Mouse (Mus musculus) stomach, embryonic 15.5 days (tissue): ENCODE data around the gene Adam11. TPM values are rescaled to one million over a fixed set of nuclear protein-coding genes. Genes with fewer than 3 reads are reported as not detected.

ENCODE experiments used
- ATAC-seq: fragments of 200-750 bp; cut with Nextera tagmentation; 2 replicates; pipeline ENCODE4 v1.8.0; 2017; ENCODE audit warnings: low read depth, moderate number of reproducible peaks, moderate TSS enrichment; ENCODE audit not compliant: insufficient read depth, low FRiP score
- H3K27ac ChIP-seq: fragments of 300-500 bp; sonication (generic); 2 replicates; pipeline ENCODE4 v1.5.1; 2015; ENCODE audit warnings: mild to moderate bottlenecking, inconsistent platforms
- H3K27me3 ChIP-seq: fragments of 300-500 bp; sonication (generic); replicated peaks from 2 replicates; pipeline ENCODE4 v1.6.1; 2015; ENCODE audit warnings: inconsistent platforms
- H3K36me3 ChIP-seq: fragments of 300-500 bp; sonication (generic); 2 replicates; pipeline ENCODE4 v1.6.1; 2015; ENCODE audit warnings: inconsistent platforms
- H3K4me1 ChIP-seq: fragments of 300-500 bp; sonication (generic); 2 replicates; pipeline ENCODE4 v1.6.1; 2015; ENCODE audit warnings: inconsistent platforms
- H3K4me2 ChIP-seq: fragments of 300-500 bp; sonication (generic); 2 replicates; pipeline ENCODE4 v1.6.1; 2015; ENCODE audit warnings: mild to moderate bottlenecking, inconsistent platforms
- H3K4me3 ChIP-seq: fragments of 300-500 bp; sonication (generic); replicated peaks from 2 replicates; pipeline ENCODE4 v1.5.1; 2015; ENCODE audit warnings: inconsistent platforms
- H3K9ac ChIP-seq: fragments of 300-500 bp; sonication (generic); 2 replicates; pipeline ENCODE4 v1.6.1; 2015; ENCODE audit warnings: inconsistent platforms
- H3K9me3 ChIP-seq: fragments of 300-500 bp; sonication (generic); 2 replicates; pipeline ENCODE4 v1.6.1; 2016; ENCODE audit warnings: inconsistent platforms
- WGBS: fragments of 180-500 bp; shearing (Covaris S2); methylation state at CpG from one replicate; pipeline ENCODE4 v1.1.7; 2015; 5-methylcytosine and 5-hydroxymethylcytosine counted together
- polyA plus RNA-seq: library from polyadenylated mRNA; unstranded; fragments of >200 nt; fragmentation: Nextera tagmentation; extraction: Ambion mirVana; gene quantifications from 2 replicates; pipeline ENCODE4 v1.2.1, GENCODE M21; 2015

Adam11 gene
- polyA plus RNA-seq, 1 experiment from 2014 or later = 4.7 TPM

DNA sequence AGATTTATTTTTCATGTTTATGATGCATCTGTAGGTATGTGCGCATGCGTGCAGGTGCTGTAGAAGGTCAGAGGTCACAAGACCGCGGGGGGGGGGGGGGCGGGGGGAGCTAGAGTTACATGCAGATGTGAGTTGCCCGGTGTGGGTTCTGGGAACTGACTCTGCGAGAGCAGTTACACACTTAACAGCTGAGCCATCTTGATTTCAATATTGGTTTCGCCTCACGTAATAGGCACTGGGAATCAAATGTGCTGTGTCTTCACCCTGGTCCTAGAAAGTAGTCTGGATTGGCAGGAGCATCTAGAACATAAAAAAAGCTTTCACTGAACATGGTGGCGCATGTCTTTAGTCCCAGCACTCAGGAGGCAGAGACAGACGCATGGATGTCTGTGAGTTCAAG is 20.6 kb upstream of the Adam11 start:
- Histone ChIP-seq H3K4me3 (no peak overlapping the region), H3K27ac (no peak overlapping the region), H3K9me3 (no peaks in the 10 kb centered on the region), H3K9ac (no peak overlapping the region), H3K4me2 (no peak overlapping the region), H3K27me3 (no peaks in the 10 kb centered on the region), H3K36me3 (no peaks in the 10 kb centered on the region), H3K4me1 (peaks cover 11% of the 10 kb centered on the region)
- no peak for ATAC-seq
- WGBS = 56% methylated on average over 11 of the region's 11 CpGs

DNA sequence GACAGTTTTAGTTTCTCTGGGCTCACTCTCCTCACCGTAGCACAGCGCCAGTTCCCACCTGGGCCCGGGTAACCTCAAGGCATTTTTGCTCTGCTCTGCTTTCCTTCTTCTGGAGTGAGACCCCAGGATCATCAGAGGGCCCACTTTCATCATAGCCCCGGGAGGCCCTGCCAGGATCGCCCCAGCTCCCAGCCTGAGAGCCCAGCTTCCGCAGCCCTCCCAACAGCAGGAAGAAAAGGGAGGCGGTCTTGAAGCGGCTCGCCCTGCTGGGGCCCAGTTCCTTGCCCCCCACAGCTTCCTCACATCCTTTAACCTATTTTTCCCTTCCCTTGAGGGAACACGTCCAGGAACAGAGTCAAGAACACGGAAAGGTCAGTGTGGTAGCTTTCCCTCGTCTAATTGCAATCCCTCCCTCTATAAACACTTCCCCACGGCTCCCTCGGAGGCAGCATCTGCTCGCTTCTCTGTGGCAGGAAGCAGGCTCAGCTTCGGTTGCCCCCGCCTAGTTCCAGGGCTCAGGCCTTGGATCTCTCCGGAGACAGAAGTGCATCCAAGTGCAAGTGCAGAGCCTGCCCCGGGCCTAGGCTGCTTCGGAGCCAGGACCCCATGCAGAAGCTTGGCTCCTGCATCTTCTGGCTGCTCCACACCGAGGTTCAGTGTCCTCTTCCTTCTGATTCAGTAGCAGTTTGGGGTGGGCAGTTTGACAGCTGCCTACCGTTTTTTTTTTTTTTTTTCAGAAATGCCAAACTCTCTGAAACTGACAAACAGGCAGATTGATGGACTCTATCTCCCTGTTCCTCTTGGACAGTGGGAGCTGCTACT is 19.9 kb upstream of the Adam11 start:
- no peak overlapping the region; the same call in 1 of the 2 replicates for H3K27ac ChIP-seq
- no peak for ATAC-seq
- no peaks in the 10 kb centered on the region for H3K27me3 ChIP-seq
- H3K9ac ChIP-seq = no peak overlapping the region
- no peaks in the 10 kb centered on the region for H3K9me3 ChIP-seq
- H3K4me3 ChIP-seq = no peak overlapping the region
- WGBS = 17% methylated on average over 22 of the region's 22 CpGs
- no peaks in the 10 kb centered on the region for H3K36me3 ChIP-seq
- peaks cover 11% of the 10 kb centered on the region for H3K4me1 ChIP-seq
- peak overlapping the region; percentile 42 for H3K4me2 ChIP-seq

DNA sequence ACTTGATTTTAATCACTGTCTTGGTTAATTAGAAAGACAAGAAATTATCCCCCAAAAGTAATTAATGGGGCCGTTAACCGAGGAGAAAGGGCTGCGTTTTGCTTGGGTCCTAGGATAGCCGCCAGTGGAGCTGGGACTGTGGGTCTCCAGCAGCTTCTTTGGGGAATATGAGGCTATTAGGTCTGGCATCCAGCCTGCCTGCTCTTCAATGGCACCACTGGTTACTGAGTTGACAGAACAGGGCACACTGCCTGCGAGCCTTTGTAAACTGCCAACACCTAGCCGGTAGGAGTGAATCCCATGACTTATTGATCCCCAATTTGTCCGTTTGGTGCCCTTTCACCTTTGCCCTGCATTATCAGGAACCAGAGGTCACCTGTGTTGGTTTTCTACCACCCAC is 19.2 kb upstream of the Adam11 start:
- H3K27me3 ChIP-seq = no peaks in the 10 kb centered on the region
- no peaks in the 10 kb centered on the region for H3K9me3 ChIP-seq

GRCm38 (mm10) chr11:102742843-102743242 is 18.4 kb upstream of the Adam11 start:
- peaks cover 11% of the 10 kb centered on the region for H3K4me1 ChIP-seq
- H3K27me3 ChIP-seq = no peaks in the 10 kb centered on the region
- H3K9ac ChIP-seq = no peak overlapping the region
- no peak overlapping the region for H3K27ac ChIP-seq
- H3K36me3 ChIP-seq = no peaks in the 10 kb centered on the region
- no peak overlapping the region for H3K4me2 ChIP-seq
- no peak overlapping the region for H3K4me3 ChIP-seq
- WGBS = 72% methylated on average over 5 of the region's 5 CpGs
- H3K9me3 ChIP-seq = no peaks in the 10 kb centered on the region
- no peak for ATAC-seq

More for the DNA sequence above, 19.2 kb upstream of the Adam11 start:
- WGBS = 64% methylated on average over 7 of the region's 7 CpGs
- Histone ChIP-seq H3K4me3 (no peak overlapping the region), H3K4me1 (peaks cover 11% of the 10 kb centered on the region), H3K9ac (no peak overlapping the region), H3K27ac (no peak overlapping the region), H3K4me2 (no peak overlapping the region), H3K36me3 (no peaks in the 10 kb centered on the region)
- no peak for ATAC-seq

DNA sequence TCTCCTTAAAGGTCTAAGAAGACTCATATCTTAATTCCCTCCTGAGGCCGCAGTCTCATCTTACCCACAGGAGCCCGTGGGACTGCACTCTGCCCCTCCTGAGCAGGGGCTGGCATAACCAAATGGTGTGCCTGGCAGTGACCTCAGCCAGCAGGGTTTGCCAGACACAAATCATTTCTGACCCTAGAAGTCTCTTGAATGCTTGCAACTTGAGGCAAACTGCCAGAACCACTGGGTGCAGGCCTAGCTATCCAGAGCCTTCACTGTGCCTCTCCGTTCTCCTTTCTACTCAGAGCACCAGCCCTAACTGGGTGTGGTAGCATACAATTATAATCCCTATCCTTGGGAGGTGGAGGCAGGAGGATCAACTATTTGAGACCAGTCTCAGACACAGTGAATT is 16.5 kb upstream of the Adam11 start:
- no peaks in the 10 kb centered on the region for H3K9me3 ChIP-seq
- no peaks in the 10 kb centered on the region for H3K27me3 ChIP-seq
- H3K4me3 ChIP-seq = no peak overlapping the region
- no peak overlapping the region for H3K9ac ChIP-seq
- peaks cover 7% of the 10 kb centered on the region; the same call in 1 of the 2 replicates for H3K4me1 ChIP-seq
- no peaks in the 10 kb centered on the region for H3K36me3 ChIP-seq
- WGBS = 82% methylated on average over 3 of the region's 3 CpGs
- H3K4me2 ChIP-seq = no peak overlapping the region
- ATAC-seq = no peak
- no peak overlapping the region for H3K27ac ChIP-seq

- Histone ChIP-seq H3K36me3 (no peaks in the 10 kb centered on the region), H3K4me3 (no peak overlapping the region), H3K4me2 (no peak overlapping the region), H3K9me3 (no peaks in the 10 kb centered on the region), H3K4me1 (no peaks in the 10 kb centered on the region), H3K27ac (no peak overlapping the region), H3K27me3 (no peaks in the 10 kb centered on the region), H3K9ac (no peak overlapping the region)
- WGBS = 48% methylated on average over 1 of the region's 1 CpGs
- no peak for ATAC-seq
Observed at GRCm38 (mm10) chr11:102747866-102748265, 13.4 kb upstream of the Adam11 start.

GRCm38 (mm10) chr11:102748381-102748780 is 12.9 kb upstream of the Adam11 start:
- no peak for ATAC-seq
- Histone ChIP-seq H3K4me1 (0 out of 2 replicates have a peak, but pooled peaks cover under 1% of the 10 kb centered on the region), H3K4me2 (no peak overlapping the region), H3K27me3 (no peaks in the 10 kb centered on the region), H3K9me3 (no peaks in the 10 kb centered on the region), H3K27ac (no peak overlapping the region), H3K4me3 (no peak overlapping the region), H3K9ac (no peak overlapping the region), H3K36me3 (no peaks in the 10 kb centered on the region)
- 66% methylated on average over 4 of the region's 4 CpGs for WGBS

GRCm38 (mm10) chr11:102749712-102750111 is 11.5 kb upstream of the Adam11 start:
- H3K4me3 ChIP-seq = no peak overlapping the region
- H3K4me2 ChIP-seq = no peak overlapping the region
- no peak overlapping the region for H3K27ac ChIP-seq
- H3K36me3 ChIP-seq = no peaks in the 10 kb centered on the region
- peaks cover 14% of the 10 kb centered on the region for H3K4me1 ChIP-seq
- ATAC-seq = no peak
- no peaks in the 10 kb centered on the region for H3K9me3 ChIP-seq
- H3K9ac ChIP-seq = no peak overlapping the region
- WGBS = 88% methylated on average over 2 of the region's 2 CpGs
- H3K27me3 ChIP-seq = no peaks in the 10 kb centered on the region

- no peak for ATAC-seq
- Histone ChIP-seq H3K4me2 (no peak overlapping the region), H3K27ac (no peak overlapping the region), H3K9ac (no peak overlapping the region), H3K4me3 (no peak overlapping the region), H3K4me1 (peaks cover 14% of the 10 kb centered on the region), H3K27me3 (no peaks in the 10 kb centered on the region), H3K36me3 (no peaks in the 10 kb centered on the region), H3K9me3 (no peaks in the 10 kb centered on the region)
- 66% methylated on average over 13 of the region's 13 CpGs for WGBS
Observed at GRCm38 (mm10) chr11:102752896-102753590, 8.2 kb upstream of the Adam11 start.

- Histone ChIP-seq H3K9me3 (no peaks in the 10 kb centered on the region), H3K4me1 (peaks cover 14% of the 10 kb centered on the region), H3K4me2 (peak overlapping the region; percentile 48), H3K27me3 (no peaks in the 10 kb centered on the region), H3K36me3 (no peaks in the 10 kb centered on the region), H3K4me3 (no peak overlapping the region), H3K27ac (no peak overlapping the region), H3K9ac (no peak overlapping the region)
- 40% methylated on average over 17 of the region's 18 CpGs for WGBS
- peak; percentile 32; the same call in 1 of the 2 replicates for ATAC-seq
Observed at GRCm38 (mm10) chr11:102753591-102754324, 7.5 kb upstream of the Adam11 start.

- H3K4me2 ChIP-seq = peak overlapping the region; percentile 48
- no peak overlapping the region for H3K27ac ChIP-seq
- H3K4me3 ChIP-seq = no peak overlapping the region
- H3K27me3 ChIP-seq = no peaks in the 10 kb centered on the region
- H3K9ac ChIP-seq = no peak overlapping the region
- 19% methylated on average over 4 of the region's 4 CpGs for WGBS
- ATAC-seq = peak; percentile 9; the same call in 1 of the 2 replicates
- peaks cover 14% of the 10 kb centered on the region for H3K4me1 ChIP-seq
- H3K9me3 ChIP-seq = no peaks in the 10 kb centered on the region
- H3K36me3 ChIP-seq = no peaks in the 10 kb centered on the region
Observed at GRCm38 (mm10) chr11:102754416-102754815, 6.8 kb upstream of the Adam11 start.

DNA sequence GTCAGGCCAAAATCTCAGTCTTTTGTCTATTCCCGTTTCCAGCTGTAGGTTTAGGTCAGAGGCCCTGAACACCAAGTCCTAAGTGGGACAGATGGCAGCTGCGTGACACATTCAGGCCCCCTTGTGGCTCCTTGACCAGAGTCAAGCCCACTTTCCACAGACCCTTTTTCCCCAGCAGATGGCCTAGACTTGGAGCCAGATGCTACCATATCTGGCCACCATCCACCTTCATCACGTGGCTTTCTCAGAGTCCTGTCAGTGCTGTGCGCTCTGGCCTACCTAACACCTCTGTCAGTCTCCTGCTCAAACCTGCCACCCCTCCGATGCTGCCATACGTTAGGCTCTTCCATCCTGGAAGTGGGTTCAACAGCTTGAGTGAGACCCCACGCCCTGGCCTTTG is 5.8 kb upstream of the Adam11 start:
- Histone ChIP-seq H3K36me3 (no peaks in the 10 kb centered on the region), H3K9ac (no peak overlapping the region), H3K4me3 (no peak overlapping the region), H3K27ac (no peak overlapping the region), H3K4me2 (no peak overlapping the region), H3K9me3 (no peaks in the 10 kb centered on the region), H3K27me3 (peaks cover 1% of the 10 kb centered on the region; the same call in 1 of the 2 replicates), H3K4me1 (peaks cover 14% of the 10 kb centered on the region)
- WGBS = 78% methylated on average over 7 of the region's 7 CpGs
- ATAC-seq = no peak
